Mouse (Mus musculus): Measurements from ENCODE around the gene Psmd14. TPM values are rescaled to one million over a fixed set of nuclear protein-coding genes. Genes with fewer than 3 reads are reported as not detected.

The Psmd14 gene
- polyA plus RNA-seq, 1 experiment from 2014 or later: 166 TPM

GRCm38 (mm10) chr2:61722401-61722982 is 11.0 kb downstream of the Psmd14 start:
- no peak overlapping the region for H3K4me3 ChIP-seq (replicated peaks)
- no peak for ATAC-seq (ENCODE audit: low read depth)
- no peak for DNase-seq
- peaks cover 7% of the 10 kb centered on the region; the same call in 1 of the 2 replicates for H3K36me3 ChIP-seq
- no peak overlapping the region for H3K9ac ChIP-seq
- no peaks in the 10 kb centered on the region for H3K9me3 ChIP-seq (replicated peaks)
- no peaks in the 10 kb centered on the region for H3K27me3 ChIP-seq
- H3K4me1 ChIP-seq (replicated peaks): no peaks in the 10 kb centered on the region
- H3K27ac ChIP-seq: no peak overlapping the region
- WGBS (ENCODE audit: insufficient replicate concordance): 79% methylated on average over 4 of the region's 4 CpGs
- H3K4me2 ChIP-seq: no peak overlapping the region

DNA sequence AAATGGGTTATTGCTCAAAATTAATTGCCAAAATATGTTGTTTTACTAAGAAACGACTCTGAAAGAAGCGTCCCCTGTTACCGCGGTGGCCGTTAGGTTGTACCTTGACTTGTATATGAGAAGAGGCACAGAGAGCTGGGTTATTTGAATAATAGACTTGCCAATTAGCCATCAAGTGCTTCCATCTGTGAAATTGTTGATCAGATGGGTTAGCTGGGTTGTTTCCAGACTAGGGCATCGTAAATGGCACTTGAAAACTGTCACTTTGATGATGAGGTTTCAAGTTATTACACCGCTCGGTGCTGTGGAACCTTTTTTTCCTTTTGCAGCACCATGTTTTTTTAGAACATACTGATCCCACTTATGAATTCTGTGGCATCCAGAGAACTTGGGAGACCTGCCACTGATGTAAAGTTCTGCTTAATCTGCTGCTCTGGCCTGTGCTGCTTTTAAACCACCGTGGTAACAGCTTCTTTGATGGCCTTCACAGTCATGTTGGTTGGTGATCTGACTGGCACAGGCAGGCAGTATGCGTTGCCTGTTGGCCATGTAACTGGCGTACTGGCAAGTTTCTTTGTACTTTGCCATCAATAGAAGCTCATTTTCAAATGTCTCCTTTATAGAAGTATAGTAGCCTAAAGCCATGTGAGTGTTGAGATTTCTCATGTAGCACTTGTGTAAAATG is 21.4 kb downstream of the Psmd14 start:
- Histone ChIP-seq H3K4me1 (replicated peaks) (peaks cover 9% of the 10 kb centered on the region), H3K4me3 (replicated peaks) (no peak overlapping the region), H3K27ac (no peak overlapping the region), H3K4me2 (no peak overlapping the region), H3K9ac (no peak overlapping the region), H3K9me3 (replicated peaks) (no peaks in the 10 kb centered on the region), H3K36me3 (peaks cover 23% of the 10 kb centered on the region), H3K27me3 (no peaks in the 10 kb centered on the region)
- WGBS (ENCODE audit: insufficient replicate concordance): 86% methylated on average over 11 of the region's 11 CpGs
- no peak for DNase-seq
- no peak for ATAC-seq (ENCODE audit: low read depth)

- peaks cover 18% of the 10 kb centered on the region for H3K36me3 ChIP-seq
- DNase-seq: no peak
- H3K4me1 ChIP-seq (replicated peaks): peaks cover 9% of the 10 kb centered on the region
- H3K27me3 ChIP-seq: no peaks in the 10 kb centered on the region
- H3K4me3 ChIP-seq (replicated peaks): no peak overlapping the region
- H3K9me3 ChIP-seq (replicated peaks): no peaks in the 10 kb centered on the region
- ATAC-seq (ENCODE audit: low read depth): no peak
- no peak overlapping the region for H3K9ac ChIP-seq
- no peak overlapping the region for H3K27ac ChIP-seq
- 68% methylated on average over 1 of the region's 1 CpGs for WGBS (ENCODE audit: insufficient replicate concordance)
- H3K4me2 ChIP-seq: no peak overlapping the region
Measured at GRCm38 (mm10) chr2:61734175-61734574, 22.7 kb downstream of the Psmd14 start.

DNA sequence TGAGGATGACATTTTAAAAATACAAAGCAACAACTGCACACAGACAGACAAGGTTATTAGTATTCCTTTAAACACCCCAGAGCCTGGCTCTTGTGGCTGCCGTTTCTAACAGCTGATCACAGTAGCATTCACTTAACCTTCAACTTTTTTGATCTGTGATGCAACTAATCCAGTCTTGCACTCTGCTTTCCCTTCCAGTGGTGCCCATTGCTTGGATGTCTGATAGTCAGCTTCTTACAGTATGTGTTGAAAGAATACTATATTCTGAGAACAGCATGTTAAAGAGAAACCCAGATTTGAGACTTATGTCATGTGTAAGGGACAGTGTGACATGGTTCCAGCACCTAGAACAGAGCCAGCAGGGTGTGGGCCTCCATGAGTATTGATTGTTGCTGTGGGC is 34.6 kb downstream of the Psmd14 start:
- Histone ChIP-seq H3K36me3 (0 out of 2 replicates have a peak, but pooled peaks cover 4% of the 10 kb centered on the region), H3K4me3 (replicated peaks) (no peak overlapping the region), H3K4me1 (replicated peaks) (peaks cover 11% of the 10 kb centered on the region; the same call in 1 of the 2 replicates), H3K4me2 (no peak overlapping the region), H3K27ac (no peak overlapping the region; the same call in 1 of the 2 replicates), H3K9me3 (replicated peaks) (no peaks in the 10 kb centered on the region), H3K27me3 (no peaks in the 10 kb centered on the region), H3K9ac (no peak overlapping the region)
- WGBS (ENCODE audit: insufficient replicate concordance): 65% methylated on average over 1 of the region's 1 CpGs
- no peak for ATAC-seq (ENCODE audit: low read depth)
- no peak for DNase-seq

GRCm38 (mm10) chr2:61746580-61746979 is 35.1 kb downstream of the Psmd14 start:
- no peak overlapping the region for H3K9ac ChIP-seq
- no peaks in the 10 kb centered on the region for H3K9me3 ChIP-seq (replicated peaks)
- no peak for DNase-seq
- no peak overlapping the region for H3K27ac ChIP-seq
- H3K4me2 ChIP-seq: no peak overlapping the region
- no peaks in the 10 kb centered on the region for H3K27me3 ChIP-seq
- peaks cover 11% of the 10 kb centered on the region; the same call in 1 of the 2 replicates for H3K4me1 ChIP-seq (replicated peaks)
- 0 out of 2 replicates have a peak, but pooled peaks cover 4% of the 10 kb centered on the region for H3K36me3 ChIP-seq
- WGBS (ENCODE audit: insufficient replicate concordance): 23% methylated on average over 2 of the region's 2 CpGs
- no peak for ATAC-seq (ENCODE audit: low read depth)
- no peak overlapping the region for H3K4me3 ChIP-seq (replicated peaks)

DNA sequence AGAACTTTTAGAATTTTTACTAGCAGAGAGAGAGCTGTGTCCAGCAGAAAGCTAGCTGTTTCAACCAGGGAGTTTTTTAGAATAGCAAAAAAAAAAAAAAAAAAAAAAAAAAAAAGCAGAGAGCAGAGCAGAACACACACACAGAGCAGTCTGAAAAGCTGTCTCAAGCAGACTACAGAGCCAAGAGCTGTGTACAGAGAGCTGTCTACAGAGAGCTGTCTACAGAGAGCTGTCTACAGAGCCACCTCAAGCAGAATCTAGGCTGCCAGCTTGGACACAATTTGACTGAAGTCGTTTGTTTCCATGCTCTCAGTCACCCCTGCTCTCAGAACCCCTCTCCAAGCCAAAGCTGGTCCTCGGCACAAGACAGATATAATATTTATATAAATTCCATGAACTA is 35.9 kb downstream of the Psmd14 start:
- 68% methylated on average over 2 of the region's 2 CpGs for WGBS (ENCODE audit: insufficient replicate concordance)
- Histone ChIP-seq H3K4me3 (replicated peaks) (no peak overlapping the region), H3K27me3 (no peaks in the 10 kb centered on the region), H3K4me2 (no peak overlapping the region), H3K27ac (no peak overlapping the region), H3K4me1 (replicated peaks) (peaks cover 11% of the 10 kb centered on the region; the same call in 1 of the 2 replicates), H3K9me3 (replicated peaks) (no peaks in the 10 kb centered on the region), H3K36me3 (0 out of 2 replicates have a peak, but pooled peaks cover 4% of the 10 kb centered on the region), H3K9ac (no peak overlapping the region)
- DNase-seq (no peak), ATAC-seq (ENCODE audit: low read depth) (no peak)

DNA sequence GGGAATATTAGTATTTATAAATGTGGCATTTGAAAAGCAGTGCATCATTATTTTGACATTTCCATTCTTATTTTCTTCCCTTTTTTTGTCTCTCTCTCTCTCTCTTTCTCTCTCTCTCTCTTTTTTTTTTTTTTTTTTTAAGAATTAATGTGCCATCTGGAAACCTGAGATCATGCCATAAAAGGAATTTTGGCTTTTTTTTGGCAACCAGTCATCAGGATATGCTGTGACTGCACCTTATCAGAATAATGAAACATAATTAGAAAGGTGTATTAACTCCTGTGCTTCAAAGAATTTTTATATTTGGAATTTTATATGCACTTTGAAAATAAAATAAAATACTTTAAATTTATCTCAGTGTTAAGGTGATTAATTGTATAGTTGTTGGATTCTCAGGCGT is 39.2 kb downstream of the Psmd14 start:
- 76% methylated on average over 1 of the region's 1 CpGs for WGBS (ENCODE audit: insufficient replicate concordance)
- no peak overlapping the region for H3K27ac ChIP-seq
- DNase-seq: no peak

DNA sequence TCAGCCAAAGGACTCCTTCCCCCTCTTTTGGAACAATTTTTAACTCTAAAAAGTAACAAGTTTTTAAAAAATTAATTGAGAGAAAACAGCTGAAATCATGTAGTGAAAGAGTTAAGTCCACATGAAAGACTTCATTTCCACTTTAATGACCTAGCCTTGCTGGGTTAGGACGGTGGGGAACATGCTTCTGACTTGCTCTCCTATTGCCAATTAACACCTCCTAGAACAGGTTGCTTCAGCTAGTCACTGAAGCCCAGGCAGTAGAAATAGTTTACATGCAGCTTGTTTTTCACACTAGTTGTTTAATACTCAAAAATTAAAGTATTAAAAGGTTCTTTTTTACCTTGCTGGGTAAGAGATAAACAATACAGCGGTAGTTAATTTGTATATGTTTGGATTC is 39.8 kb downstream of the Psmd14 start:
- Histone ChIP-seq H3K9ac (no peak overlapping the region), H3K4me1 (replicated peaks) (peaks cover 10% of the 10 kb centered on the region; the same call in 1 of the 2 replicates), H3K27me3 (no peaks in the 10 kb centered on the region), H3K9me3 (replicated peaks) (no peaks in the 10 kb centered on the region), H3K4me2 (no peak overlapping the region), H3K36me3 (no peaks in the 10 kb centered on the region), H3K27ac (no peak overlapping the region), H3K4me3 (replicated peaks) (no peak overlapping the region)
- DNase-seq (no peak), ATAC-seq (ENCODE audit: low read depth) (no peak)
- 77% methylated on average over 2 of the region's 2 CpGs for WGBS (ENCODE audit: insufficient replicate concordance)

More for the DNA sequence above, 39.2 kb downstream of the Psmd14 start:
- Histone ChIP-seq H3K27me3 (no peaks in the 10 kb centered on the region), H3K4me3 (replicated peaks) (no peak overlapping the region), H3K4me1 (replicated peaks) (peaks cover 14% of the 10 kb centered on the region; the same call in 1 of the 2 replicates), H3K4me2 (no peak overlapping the region), H3K9me3 (replicated peaks) (no peaks in the 10 kb centered on the region), H3K36me3 (no peaks in the 10 kb centered on the region), H3K9ac (no peak overlapping the region)
- no peak for ATAC-seq (ENCODE audit: low read depth)

DNA sequence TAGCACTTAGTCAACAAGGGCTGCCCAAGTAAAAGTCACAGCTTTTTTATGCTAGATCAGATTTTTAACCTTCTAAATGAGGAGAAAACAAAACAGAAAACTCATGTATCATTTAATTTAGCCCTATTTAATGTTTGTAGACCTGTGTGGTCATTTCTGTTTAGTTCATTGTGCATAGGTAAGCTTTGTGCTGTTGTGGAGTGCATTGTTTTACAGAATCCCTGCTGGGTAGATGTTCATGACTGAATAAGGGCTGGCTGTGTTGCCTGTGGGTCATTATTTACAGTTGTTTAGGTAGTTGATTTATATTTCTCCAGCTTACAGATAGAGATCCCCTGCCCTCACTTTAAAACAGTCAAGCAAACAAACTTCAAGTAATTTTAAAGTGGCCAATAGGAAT is 40.9 kb downstream of the Psmd14 start:
- H3K9ac ChIP-seq: no peak overlapping the region
- H3K27ac ChIP-seq: no peak overlapping the region
- no peaks in the 10 kb centered on the region for H3K27me3 ChIP-seq
- no peak overlapping the region for H3K4me3 ChIP-seq (replicated peaks)
- H3K9me3 ChIP-seq (replicated peaks): no peaks in the 10 kb centered on the region
- ATAC-seq (ENCODE audit: low read depth) (no peak), DNase-seq (no peak)
- H3K36me3 ChIP-seq: no peaks in the 10 kb centered on the region
- no peak overlapping the region for H3K4me2 ChIP-seq
- 0 out of 2 replicates have a peak, but pooled peaks cover 3% of the 10 kb centered on the region for H3K4me1 ChIP-seq (replicated peaks)

- H3K9ac ChIP-seq: no peak overlapping the region
- DNase-seq (no peak), ATAC-seq (ENCODE audit: low read depth) (no peak)
- no peaks in the 10 kb centered on the region for H3K36me3 ChIP-seq
- H3K27ac ChIP-seq: no peak overlapping the region
- no peak overlapping the region for H3K4me3 ChIP-seq (replicated peaks)
- no peaks in the 10 kb centered on the region for H3K27me3 ChIP-seq
- H3K9me3 ChIP-seq (replicated peaks): no peaks in the 10 kb centered on the region
- no peak overlapping the region for H3K4me2 ChIP-seq
- peaks cover 21% of the 10 kb centered on the region for H3K4me1 ChIP-seq (replicated peaks)
Measured at GRCm38 (mm10) chr2:61754989-61755388, 43.5 kb downstream of the Psmd14 start.

- Histone ChIP-seq H3K27ac (peak overlapping the region; percentile 83), H3K27me3 (no peaks in the 10 kb centered on the region), H3K9ac (peak overlapping the region; percentile 43; the same call in 1 of the 2 replicates), H3K9me3 (replicated peaks) (no peaks in the 10 kb centered on the region), H3K4me2 (peak overlapping the region; percentile 33), H3K36me3 (peaks cover 10% of the 10 kb centered on the region; the same call in 1 of the 2 replicates), H3K4me1 (replicated peaks) (peaks cover 33% of the 10 kb centered on the region), H3K4me3 (replicated peaks) (no peak overlapping the region)
- DNase-seq (peak; percentile 20), ATAC-seq (ENCODE audit: low read depth) (peak; percentile 81)
- WGBS (ENCODE audit: insufficient replicate concordance): 81% methylated on average over 5 of the region's 5 CpGs
Measured at GRCm38 (mm10) chr2:61759234-61759855, 47.9 kb downstream of the Psmd14 start.

Data from liver, embryonic 13.5 days (tissue).